Mouse (Mus musculus): ENCODE results near the gene Klf16.

GRCm38 (mm10) chr10:80577195-80578130 lies at the start of gene Klf16:
- TF ChIP-seq POLR2A (IDR thresholded peaks at IDR 0.05; ENCODE audit: insufficient read length, low read depth) = peak; percentile 93
- no peak for TF ChIP-seq TCF3 (IDR thresholded peaks at IDR 0.05; ENCODE audit: insufficient read length, low read depth)
- TF ChIP-seq E2F4 (IDR thresholded peaks at IDR 0.05; ENCODE audit: insufficient read depth) = no peak
- no peak for TF ChIP-seq MAX (IDR thresholded peaks at IDR 0.05; ENCODE audit: low read depth)
- no peak for TF ChIP-seq TCF12 (IDR thresholded peaks at IDR 0.05; ENCODE audit: insufficient read depth, poor library complexity, severe bottlenecking)

Data from myocyte (in vitro differentiated cells).